Mouse (Mus musculus) kidney, embryonic 15.5 days (tissue): ENCODE data around the gene Shroom4. TPM values are rescaled to one million over a fixed set of nuclear protein-coding genes. Genes with fewer than 3 reads are reported as not detected.
"Not testable (repeated sequence)": the region's sequence is repeated elsewhere in the genome, so short reads cannot be mapped to it uniquely, and the experiment has no call there.

Experiments
- ATAC-seq: fragments of 200-750 bp; cut with Nextera tagmentation; replicated peaks from 2 replicates; pipeline ENCODE4 v1.8.0; 2017; ENCODE audit warnings: moderate TSS enrichment; ENCODE audit not compliant: low FRiP score
- H3K27ac ChIP-seq: fragments of 300-500 bp; sonication (generic); 2 replicates; pipeline ENCODE4 v1.5.1; 2015; ENCODE audit warnings: mild to moderate bottlenecking, inconsistent platforms
- H3K27me3 ChIP-seq: fragments of 300-500 bp; sonication (generic); 2 replicates; pipeline ENCODE4 v1.6.1; 2015; ENCODE audit warnings: inconsistent platforms
- H3K36me3 ChIP-seq: fragments of 300-500 bp; sonication (generic); 2 replicates; pipeline ENCODE4 v1.6.1; 2015; ENCODE audit warnings: inconsistent platforms
- H3K4me1 ChIP-seq: fragments of 300-500 bp; sonication (generic); 2 replicates; pipeline ENCODE4 v1.6.1; 2015; ENCODE audit warnings: inconsistent platforms
- H3K4me2 ChIP-seq: fragments of 300-500 bp; sonication (generic); 2 replicates; pipeline ENCODE4 v1.6.1; 2015; ENCODE audit warnings: moderate library complexity, mild to moderate bottlenecking, inconsistent platforms
- H3K4me3 ChIP-seq: fragments of 300-500 bp; sonication (generic); replicated peaks from 2 replicates; pipeline ENCODE4 v1.5.1; 2015; ENCODE audit warnings: mild to moderate bottlenecking, inconsistent platforms
- H3K9ac ChIP-seq: fragments of 300-500 bp; sonication (generic); 2 replicates; pipeline ENCODE4 v1.6.1; 2015; ENCODE audit warnings: mild to moderate bottlenecking, inconsistent platforms
- H3K9me3 ChIP-seq: fragments of 300-500 bp; sonication (generic); replicated peaks from 2 replicates; pipeline ENCODE4 v1.6.1; 2016; ENCODE audit warnings: inconsistent platforms
- WGBS: fragments of 180-500 bp; shearing (Covaris S2); methylation state at CpG from one replicate; pipeline ENCODE4 v1.1.7; 2015; ENCODE audit warnings: mixed read lengths; 5-methylcytosine and 5-hydroxymethylcytosine counted together
- polyA plus RNA-seq: library from polyadenylated mRNA; unstranded; fragments of >200 nt; fragmentation: Nextera tagmentation; extraction: Ambion mirVana; gene quantifications from 2 replicates; pipeline ENCODE4 v1.2.1, GENCODE M21; 2015

Gene Shroom4
- polyA plus RNA-seq, 1 experiment from 2014 or later: 7.2 TPM

DNA sequence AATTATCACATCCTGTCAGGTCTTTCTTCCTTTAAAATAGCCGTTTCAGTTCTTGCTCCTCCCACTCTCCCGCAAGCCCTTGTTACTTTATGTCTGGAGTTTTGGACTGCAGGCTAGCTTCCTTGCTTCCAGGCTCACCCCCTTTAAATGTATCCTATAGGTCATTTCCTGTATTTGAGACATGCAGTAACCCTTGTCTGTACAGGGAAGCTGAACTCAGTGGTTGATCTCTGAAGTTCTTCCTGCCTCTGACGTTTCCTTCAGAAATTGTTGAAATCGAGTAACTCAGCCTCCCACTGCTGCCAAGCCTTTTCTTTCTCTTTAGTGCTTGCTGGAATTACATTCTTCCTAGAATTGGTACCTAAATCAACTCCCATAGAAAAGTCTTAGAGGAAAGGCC lies 18.5 kb downstream of the Shroom4 start:
- WGBS: 29% methylated on average over 4 of the region's 4 CpGs
- no peak overlapping the region for H3K4me3 ChIP-seq

DNA sequence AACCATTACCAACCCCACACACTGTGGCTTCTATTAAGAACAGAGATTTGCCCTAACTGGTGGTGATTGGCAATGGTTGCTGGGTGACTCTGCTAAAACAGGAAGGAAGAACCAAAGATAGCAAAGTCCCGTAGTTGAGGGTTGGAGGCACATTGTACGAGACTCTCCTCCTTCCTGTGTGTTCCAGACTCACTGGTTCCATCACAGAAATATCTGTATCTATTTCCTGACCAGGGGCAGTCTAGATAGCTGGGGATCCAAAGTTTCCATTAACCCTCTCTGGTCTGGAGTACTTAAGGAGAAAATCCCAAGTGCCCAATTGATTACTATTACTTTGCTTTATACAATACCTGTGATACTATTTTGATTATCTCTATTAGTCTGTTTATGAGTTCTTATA lies 35.6 kb downstream of the Shroom4 start:
- no peak overlapping the region for H3K9ac ChIP-seq
- no peaks in the 10 kb centered on the region for H3K9me3 ChIP-seq
- H3K4me3 ChIP-seq: no peak overlapping the region
- H3K27ac ChIP-seq: no peak overlapping the region
- H3K36me3 ChIP-seq: no peaks in the 10 kb centered on the region
- no peak for ATAC-seq
- no peak overlapping the region for H3K4me2 ChIP-seq
- WGBS: 84% methylated on average over 2 of the region's 2 CpGs
- no peaks in the 10 kb centered on the region for H3K27me3 ChIP-seq
- no peaks in the 10 kb centered on the region for H3K4me1 ChIP-seq

More for the DNA sequence above, 18.5 kb downstream of the Shroom4 start:
- Histone ChIP-seq H3K4me1 (0 out of 2 replicates have a peak, but pooled peaks cover 3% of the 10 kb centered on the region), H3K9ac (no peak overlapping the region), H3K27me3 (no peaks in the 10 kb centered on the region), H3K9me3 (no peaks in the 10 kb centered on the region), H3K36me3 (no peaks in the 10 kb centered on the region), H3K27ac (0 out of 2 replicates have a peak overlapping the region, but pooled peaks have one; percentile 22), H3K4me2 (peak overlapping the region; percentile 23; the same call in 1 of the 2 replicates)
- no peak for ATAC-seq

DNA sequence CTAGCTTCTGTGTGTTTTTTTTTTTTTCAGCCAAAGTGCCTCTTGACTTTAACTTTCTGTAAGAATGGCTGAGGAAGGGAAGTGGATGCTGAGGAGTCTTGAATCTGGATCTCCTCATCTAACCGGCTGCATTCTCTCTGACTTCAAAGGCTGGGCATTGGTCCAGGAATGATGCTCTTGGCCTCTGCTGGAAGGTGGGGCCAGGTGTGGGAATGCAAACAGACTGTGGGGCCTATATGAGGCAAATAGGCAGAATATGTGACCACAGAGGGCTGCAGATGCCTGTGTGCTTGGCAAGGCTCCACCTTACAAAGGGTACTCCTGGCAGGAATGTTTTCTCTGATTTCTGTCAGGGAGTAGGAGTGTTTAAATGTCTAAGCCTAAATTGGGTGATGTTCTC lies 46.8 kb downstream of the Shroom4 start:
- Histone ChIP-seq H3K9me3 (no peaks in the 10 kb centered on the region), H3K4me3 (no peak overlapping the region), H3K27ac (peak overlapping the region; percentile 62; the same call in 1 of the 2 replicates), H3K27me3 (no peaks in the 10 kb centered on the region), H3K4me1 (peaks cover 5% of the 10 kb centered on the region), H3K9ac (no peak overlapping the region), H3K36me3 (no peaks in the 10 kb centered on the region), H3K4me2 (no peak overlapping the region)
- peak; percentile 49; the same call in 1 of the 2 replicates for ATAC-seq
- WGBS: 43% methylated on average over 1 of the region's 1 CpGs

DNA sequence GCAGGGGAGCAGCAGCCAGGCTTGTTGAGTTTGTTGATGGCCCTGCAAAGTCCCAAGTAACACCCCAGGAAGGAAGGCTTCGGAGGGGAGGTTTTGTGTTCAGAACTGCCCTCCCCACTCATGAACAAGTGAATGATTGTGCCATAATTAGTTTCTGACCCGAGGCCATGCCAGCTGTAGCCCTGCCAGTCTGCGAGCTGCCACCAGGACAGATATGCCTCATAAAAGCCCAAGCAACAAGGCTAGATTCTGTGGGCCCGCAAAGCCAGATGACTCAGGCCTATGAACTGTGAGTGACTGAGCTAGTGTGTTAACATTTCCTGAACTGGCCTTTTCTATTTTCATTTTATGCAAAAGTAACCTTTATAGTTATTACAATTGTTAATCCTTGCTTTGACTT lies 48.3 kb downstream of the Shroom4 start:
- H3K27ac ChIP-seq: peak overlapping the region; percentile 27; the same call in 1 of the 2 replicates
- H3K9ac ChIP-seq: no peak overlapping the region
- H3K4me1 ChIP-seq: peaks cover 5% of the 10 kb centered on the region
- H3K9me3 ChIP-seq: no peaks in the 10 kb centered on the region
- H3K27me3 ChIP-seq: no peaks in the 10 kb centered on the region
- no peak overlapping the region for H3K4me3 ChIP-seq
- no peaks in the 10 kb centered on the region for H3K36me3 ChIP-seq
- WGBS: 51% methylated on average over 4 of the region's 4 CpGs
- no peak for ATAC-seq
- H3K4me2 ChIP-seq: no peak overlapping the region

DNA sequence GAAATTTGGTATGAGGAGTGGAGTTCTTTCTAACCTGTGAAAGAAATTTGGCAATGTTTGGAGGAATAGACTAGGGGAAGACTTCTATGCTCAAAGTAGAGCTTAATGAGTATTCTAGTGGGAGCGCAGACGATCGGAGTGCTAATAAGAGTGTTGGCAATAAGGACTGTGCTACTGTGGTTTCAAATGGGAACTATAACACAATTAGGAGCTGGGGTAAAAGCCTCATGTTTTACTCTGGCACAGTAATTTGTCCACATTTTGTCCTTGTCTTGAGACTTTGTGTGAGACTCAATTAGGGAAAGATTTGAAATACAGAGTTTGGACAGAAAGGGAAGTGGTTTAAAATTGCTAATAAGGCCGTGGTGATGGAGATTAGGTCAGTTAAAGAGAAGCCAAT lies 53.6 kb downstream of the Shroom4 start:
- no peaks in the 10 kb centered on the region for H3K9me3 ChIP-seq
- H3K4me1 ChIP-seq: no peaks in the 10 kb centered on the region
- no peaks in the 10 kb centered on the region for H3K36me3 ChIP-seq
- H3K9ac ChIP-seq: no peak overlapping the region
- ATAC-seq: no peak
- no peaks in the 10 kb centered on the region for H3K27me3 ChIP-seq
- no peak overlapping the region for H3K27ac ChIP-seq
- no peak overlapping the region for H3K4me2 ChIP-seq
- H3K4me3 ChIP-seq: no peak overlapping the region
- 88% methylated on average over 4 of the region's 4 CpGs for WGBS

DNA sequence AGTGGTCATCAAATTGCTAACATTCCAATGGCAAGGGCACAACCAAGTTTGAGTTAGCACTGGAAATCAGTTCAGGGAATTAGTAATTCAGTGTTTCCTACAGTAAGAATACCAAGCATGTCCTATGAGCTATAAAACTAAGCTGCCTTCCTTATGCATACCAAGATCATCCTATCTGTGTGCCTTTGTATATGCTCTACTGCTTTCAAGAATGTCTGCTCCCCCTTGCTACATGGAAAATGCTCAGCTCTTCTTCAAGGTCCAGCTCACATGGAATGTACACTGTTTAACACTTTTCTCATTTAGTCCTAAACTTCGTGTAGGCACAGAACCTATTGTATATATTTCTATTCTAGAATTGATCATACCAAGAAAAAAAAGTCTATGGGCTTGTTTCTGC lies 69.6 kb downstream of the Shroom4 start:
- not testable (repeated sequence) for H3K36me3 ChIP-seq, H3K9ac ChIP-seq, H3K4me1 ChIP-seq, H3K4me2 ChIP-seq, H3K9me3 ChIP-seq, H3K27ac ChIP-seq, H3K4me3 ChIP-seq, H3K27me3 ChIP-seq
- no CpG with 5 or more reads among the region's 1 CpGs for WGBS
- ATAC-seq: peak; percentile 79

DNA sequence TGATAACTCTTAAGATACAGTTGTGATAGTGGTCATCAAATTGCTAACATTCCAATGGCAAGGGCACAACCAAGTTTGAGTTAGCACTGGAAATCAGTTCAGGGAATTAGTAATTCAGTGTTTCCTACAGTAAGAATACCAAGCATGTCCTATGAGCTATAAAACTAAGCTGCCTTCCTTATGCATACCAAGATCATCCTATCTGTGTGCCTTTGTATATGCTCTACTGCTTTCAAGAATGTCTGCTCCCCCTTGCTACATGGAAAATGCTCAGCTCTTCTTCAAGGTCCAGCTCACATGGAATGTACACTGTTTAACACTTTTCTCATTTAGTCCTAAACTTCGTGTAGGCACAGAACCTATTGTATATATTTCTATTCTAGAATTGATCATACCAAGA lies 72.9 kb downstream of the Shroom4 start:
- H3K27me3 ChIP-seq: not testable (repeated sequence)
- WGBS: no CpG with 5 or more reads among the region's 1 CpGs

DNA sequence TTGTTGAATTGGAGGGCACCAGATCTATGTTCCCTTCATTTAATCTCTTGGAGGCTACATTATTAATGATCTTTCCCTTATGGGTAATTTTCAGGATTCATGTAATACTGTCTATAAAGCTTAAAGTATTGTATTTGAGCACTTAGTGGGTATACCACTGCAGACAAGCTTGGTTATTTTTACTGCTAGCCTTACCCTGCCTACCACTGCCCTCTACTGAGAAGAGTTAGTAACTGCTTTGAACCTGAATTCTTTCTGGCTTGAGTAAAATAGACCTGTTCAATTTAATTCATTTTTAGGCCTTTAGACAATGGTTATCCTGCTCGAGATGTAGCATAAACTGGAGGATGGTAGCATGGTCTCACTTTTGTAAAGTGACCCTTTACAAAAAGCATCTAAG lies 75.5 kb downstream of the Shroom4 start:
- H3K4me1 ChIP-seq: no peaks in the 10 kb centered on the region
- no peaks in the 10 kb centered on the region for H3K9me3 ChIP-seq
- no peak for ATAC-seq

More for the DNA sequence above, 72.9 kb downstream of the Shroom4 start:
- ATAC-seq, H3K9me3 ChIP-seq, H3K27ac ChIP-seq, H3K9ac ChIP-seq, H3K4me3 ChIP-seq, H3K4me2 ChIP-seq, H3K4me1 ChIP-seq, H3K36me3 ChIP-seq: not testable (repeated sequence)

DNA sequence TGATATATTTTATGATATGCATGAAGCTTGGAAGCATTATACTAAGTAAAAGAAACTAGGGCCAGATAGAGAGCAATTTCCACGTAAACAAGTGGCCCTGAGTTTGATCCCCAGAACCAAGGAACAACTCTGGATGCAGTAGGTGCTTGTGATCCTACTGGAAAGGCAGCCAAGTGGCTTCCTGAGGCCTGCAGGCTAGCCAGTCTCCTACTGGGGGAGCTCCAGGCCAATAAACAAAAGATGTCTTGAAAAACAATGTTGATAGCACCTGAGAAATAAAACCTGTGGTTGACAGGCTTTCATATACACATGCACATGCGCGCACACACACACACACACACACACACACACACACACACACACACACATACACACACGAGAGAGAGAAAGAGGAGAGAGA lies 82.6 kb downstream of the Shroom4 start:
- ATAC-seq: no peak
- no peak overlapping the region for H3K4me2 ChIP-seq
- 80% methylated on average over 4 of the region's 4 CpGs for WGBS
- no peaks in the 10 kb centered on the region for H3K27me3 ChIP-seq
- no peaks in the 10 kb centered on the region for H3K4me1 ChIP-seq
- H3K36me3 ChIP-seq: no peaks in the 10 kb centered on the region
- H3K27ac ChIP-seq: no peak overlapping the region
- H3K4me3 ChIP-seq: no peak overlapping the region
- H3K9me3 ChIP-seq: no peaks in the 10 kb centered on the region
- no peak overlapping the region for H3K9ac ChIP-seq

More for the DNA sequence above, 75.5 kb downstream of the Shroom4 start:
- H3K4me3 ChIP-seq: no peak overlapping the region
- no peak overlapping the region for H3K27ac ChIP-seq
- no peaks in the 10 kb centered on the region for H3K36me3 ChIP-seq
- H3K27me3 ChIP-seq: no peaks in the 10 kb centered on the region
- 30% methylated on average over 1 of the region's 1 CpGs for WGBS
- H3K4me2 ChIP-seq: no peak overlapping the region
- no peak overlapping the region for H3K9ac ChIP-seq

DNA sequence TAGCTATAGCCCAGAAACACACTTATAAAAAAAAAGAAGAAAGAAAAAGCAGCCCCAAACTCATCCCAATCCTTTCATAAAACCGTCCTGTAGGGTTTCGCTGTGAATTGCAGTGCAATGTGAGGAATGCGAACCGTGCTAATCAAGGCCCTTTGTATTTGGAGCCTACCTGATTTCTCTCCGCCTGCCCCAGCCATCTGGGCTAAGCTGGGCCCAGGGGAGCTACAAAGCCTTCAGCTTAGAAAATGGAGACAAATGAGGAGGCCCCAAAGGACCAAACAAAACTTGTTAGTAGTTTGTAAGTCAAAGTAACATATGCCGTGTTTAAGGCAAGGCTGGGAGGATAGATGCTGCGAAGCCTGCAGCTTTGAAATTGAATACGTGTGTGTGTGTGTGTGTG lies 84.2 kb downstream of the Shroom4 start:
- Histone ChIP-seq H3K27me3 (no peaks in the 10 kb centered on the region), H3K27ac (no peak overlapping the region), H3K4me2 (no peak overlapping the region), H3K9ac (no peak overlapping the region), H3K4me1 (no peaks in the 10 kb centered on the region), H3K36me3 (no peaks in the 10 kb centered on the region), H3K9me3 (no peaks in the 10 kb centered on the region), H3K4me3 (no peak overlapping the region)
- no peak for ATAC-seq
- 27% methylated on average over 8 of the region's 8 CpGs for WGBS

DNA sequence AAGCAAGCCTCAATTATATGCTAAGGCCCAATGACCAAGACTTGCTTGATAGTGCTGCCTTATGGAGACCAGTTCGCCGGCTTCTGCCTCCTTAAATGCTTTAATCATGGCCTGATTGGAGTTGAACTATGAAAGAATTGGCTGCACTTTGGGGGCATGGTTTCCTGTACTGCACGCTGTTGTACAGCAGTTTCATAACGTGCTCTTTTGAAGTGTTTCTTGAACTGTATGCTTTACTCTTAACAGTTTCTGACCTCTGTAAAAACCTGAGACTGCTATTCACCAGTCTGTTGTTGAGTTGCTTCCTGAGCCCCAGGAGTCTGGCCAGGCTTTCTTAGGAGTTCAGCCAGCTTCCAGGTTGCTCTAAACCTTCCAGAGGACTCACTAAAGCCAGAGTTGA lies 90.8 kb downstream of the Shroom4 start:
- H3K4me3 ChIP-seq: no peak overlapping the region
- H3K4me1 ChIP-seq: no peaks in the 10 kb centered on the region
- H3K27ac ChIP-seq: peak overlapping the region; percentile 48; the same call in 1 of the 2 replicates
- H3K36me3 ChIP-seq: no peaks in the 10 kb centered on the region
- no peaks in the 10 kb centered on the region for H3K27me3 ChIP-seq
- ATAC-seq: 0 out of 2 replicates have a peak, but pooled peaks have one; percentile 9
- WGBS: 71% methylated on average over 4 of the region's 4 CpGs
- H3K9me3 ChIP-seq: no peaks in the 10 kb centered on the region
- H3K4me2 ChIP-seq: no peak overlapping the region
- no peak overlapping the region for H3K9ac ChIP-seq

DNA sequence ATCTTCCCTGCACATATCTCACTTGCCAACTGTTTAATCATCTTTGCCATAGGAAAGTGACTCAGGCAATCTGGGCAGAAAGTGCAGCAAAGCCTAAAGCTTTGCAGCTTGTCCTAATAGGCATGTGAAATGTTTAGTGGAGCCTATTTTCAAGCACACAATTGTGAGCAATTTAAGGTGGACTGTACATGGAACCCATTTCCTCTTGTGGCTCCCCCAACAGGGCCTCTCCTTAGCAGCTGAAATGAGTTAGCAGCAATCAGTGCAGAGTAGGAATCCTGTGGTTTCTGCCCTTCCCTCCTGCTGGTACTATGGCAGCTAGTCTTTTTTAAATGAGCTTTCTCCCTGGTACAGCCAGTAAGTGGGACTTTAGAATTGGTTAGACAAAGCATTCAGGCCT lies 95.8 kb downstream of the Shroom4 start:
- H3K4me2 ChIP-seq: no peak overlapping the region
- H3K4me3 ChIP-seq: no peak overlapping the region
- no peak for ATAC-seq
- H3K27me3 ChIP-seq: no peaks in the 10 kb centered on the region
- H3K9ac ChIP-seq: no peak overlapping the region
- no peak overlapping the region for H3K27ac ChIP-seq
- no peaks in the 10 kb centered on the region for H3K9me3 ChIP-seq
- no peaks in the 10 kb centered on the region for H3K36me3 ChIP-seq
- H3K4me1 ChIP-seq: peaks cover 7% of the 10 kb centered on the region

DNA sequence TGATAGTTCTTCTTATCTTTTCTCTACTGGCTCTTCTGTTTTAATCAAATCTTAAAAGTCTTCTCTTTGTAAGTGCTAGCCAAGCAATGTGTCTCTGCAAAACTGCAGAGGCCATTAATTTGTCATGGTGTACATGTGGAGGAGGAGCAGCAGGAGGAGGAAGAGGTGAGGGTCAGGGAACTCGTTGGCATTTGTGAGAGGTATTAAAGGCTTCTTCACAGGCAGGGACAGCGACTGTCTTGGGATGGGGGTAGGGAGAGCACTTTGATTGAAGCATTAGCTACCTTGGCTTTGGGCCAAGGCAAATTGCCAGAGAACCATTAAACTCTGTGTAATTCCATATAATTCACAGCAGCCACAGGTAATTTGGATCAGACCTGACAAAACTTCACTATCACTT lies 96.7 kb downstream of the Shroom4 start:
- H3K27ac ChIP-seq: no peak overlapping the region
- H3K9me3 ChIP-seq: no peaks in the 10 kb centered on the region
- H3K4me3 ChIP-seq: no peak overlapping the region
- H3K9ac ChIP-seq: no peak overlapping the region
- no peak for ATAC-seq
- H3K4me2 ChIP-seq: no peak overlapping the region
- no peaks in the 10 kb centered on the region for H3K27me3 ChIP-seq
- WGBS: 27% methylated on average over 2 of the region's 2 CpGs
- H3K36me3 ChIP-seq: no peaks in the 10 kb centered on the region
- H3K4me1 ChIP-seq: peaks cover 7% of the 10 kb centered on the region
